Mouse (Mus musculus) kidney, postnatal 0 days (tissue): Measurements from ENCODE around the gene Rdh16f2. TPM values are rescaled to one million over a fixed set of nuclear protein-coding genes. Genes with fewer than 3 reads are reported as not detected.
"Not testable (repeated sequence)": the region's sequence is repeated elsewhere in the genome, so short reads cannot be mapped to it uniquely, and the experiment has no call there.

Experiments used
- ATAC-seq: fragments of 200-750 bp; cut with Nextera tagmentation; replicated peaks from 2 replicates; pipeline ENCODE4 v1.8.0; 2017; ENCODE audit warnings: low read depth, moderate number of reproducible peaks, moderate TSS enrichment, moderate library complexity; ENCODE audit not compliant: low FRiP score
- DNase-seq: peaks from one replicate; pipeline ENCODE4 v3.0.0-alpha.2; 2016; ENCODE audit warnings: low spot score
- H3K27ac ChIP-seq: fragments of 300-500 bp; sonication (generic); 2 replicates; pipeline ENCODE4 v1.5.1; 2014; ENCODE audit warnings: mild to moderate bottlenecking
- H3K27me3 ChIP-seq: fragments of 300-500 bp; sonication (generic); 2 replicates; pipeline ENCODE4 v1.6.1; 2014; ENCODE audit warnings: low read length, mixed read lengths; ENCODE audit not compliant: insufficient read depth
- H3K36me3 ChIP-seq: fragments of 300-500 bp; sonication (generic); 2 replicates; pipeline ENCODE4 v1.6.1; 2014; ENCODE audit warnings: low read length, mixed read lengths; ENCODE audit not compliant: insufficient read depth
- H3K4me1 ChIP-seq: fragments of 300-500 bp; sonication (generic); replicated peaks from 2 replicates; pipeline ENCODE4 v1.6.1; 2014; ENCODE audit warnings: antibody characterized with exemption, low read length, mixed read lengths; ENCODE audit not compliant: insufficient read depth
- H3K4me2 ChIP-seq: fragments of 300-500 bp; sonication (generic); 2 replicates; pipeline ENCODE4 v1.6.1; 2014; ENCODE audit warnings: mild to moderate bottlenecking, low read length, moderate library complexity, mixed read lengths
- H3K4me3 ChIP-seq: fragments of 300-500 bp; sonication (generic); replicated peaks from 2 replicates; pipeline ENCODE4 v1.5.1; 2014; ENCODE audit warnings: low read depth, low read length
- H3K9ac ChIP-seq: fragments of 300-500 bp; sonication (generic); 2 replicates; pipeline ENCODE4 v1.6.1; 2014; ENCODE audit warnings: low read depth, low read length
- H3K9me3 ChIP-seq: fragments of 300-500 bp; sonication (generic); replicated peaks from 2 replicates; pipeline ENCODE4 v1.6.1; 2016; ENCODE audit warnings: low read length, inconsistent platforms, mixed read lengths
- CTCF ChIP-seq: IDR thresholded peaks from 2 replicates; pipeline ENCODE4 v1.5.1; 2016; ENCODE audit warnings: antibody characterized with exemption, low read depth, mild to moderate bottlenecking, moderate library complexity
- WGBS: fragments of 180-500 bp; shearing (Covaris S2); extraction: QIAGEN DNeasy Blood & Tissue Kit; methylation state at CpG from one replicate; pipeline ENCODE4 v1.1.7; 2014; 5-methylcytosine and 5-hydroxymethylcytosine counted together
- polyA plus RNA-seq: library from polyadenylated mRNA; unstranded; fragments of >200 nt; fragmentation: Nextera tagmentation; extraction: Ambion mirVana; gene quantifications from 2 replicates; pipeline ENCODE4 v1.2.1, GENCODE M21; 2015

Rdh16f2 gene
- polyA plus RNA-seq, 1 experiment from 2014 or later = 2.3 TPM

GRCm38 (mm10) chr10:127886971-127887370 is 20.7 kb downstream of the Rdh16f2 start:
- TF ChIP-seq CTCF = no peak
- Histone ChIP-seq H3K27ac (no peak overlapping the region), H3K4me1 (no peaks in the 10 kb centered on the region), H3K4me2 (no peak overlapping the region), H3K9ac (no peak overlapping the region), H3K4me3 (no peak overlapping the region), H3K9me3 (no peaks in the 10 kb centered on the region), H3K27me3 (no peaks in the 10 kb centered on the region), H3K36me3 (no peaks in the 10 kb centered on the region)
- no peak for ATAC-seq
- DNase-seq = no peak
- WGBS = 67% methylated on average over 4 of the region's 4 CpGs

GRCm38 (mm10) chr10:127888605-127889004 is 22.3 kb downstream of the Rdh16f2 start, which contains the start of gene Rdh7:
TSS of gene Rdh7 (minus strand) at chr10:127888817.
- Histone ChIP-seq H3K27me3 (no peaks in the 10 kb centered on the region), H3K4me3 (no peak within 1 kb of the TSS), H3K4me1 (no peaks in the 10 kb centered on the region), H3K4me2 (no peak within 1 kb of the TSS), H3K27ac (no peak within 1 kb of the TSS), H3K9ac (no peak within 1 kb of the TSS), H3K9me3 (no peaks in the 10 kb centered on the region), H3K36me3 (no peaks in the 10 kb centered on the region)
- no peak for ATAC-seq
- TF ChIP-seq CTCF = no peak
- no peak for DNase-seq

- Histone ChIP-seq H3K4me1 (no peaks in the 10 kb centered on the region), H3K9me3 (no peaks in the 10 kb centered on the region), H3K36me3 (no peaks in the 10 kb centered on the region), H3K9ac (no peak overlapping the region), H3K27me3 (no peaks in the 10 kb centered on the region), H3K4me2 (no peak overlapping the region), H3K4me3 (no peak overlapping the region), H3K27ac (no peak overlapping the region)
- DNase-seq = no peak
- no peak for ATAC-seq
- no peak for TF ChIP-seq CTCF
- WGBS = 84% methylated on average over 1 of the region's 1 CpGs
Observed at GRCm38 (mm10) chr10:127891481-127891880, 25.2 kb downstream of the Rdh16f2 start.

- 0 out of 2 replicates have a peak overlapping the region, but pooled peaks have one; percentile 32 for H3K27ac ChIP-seq
- not testable (repeated sequence) for H3K4me2 ChIP-seq, H3K9me3 ChIP-seq, H3K4me3 ChIP-seq, H3K36me3 ChIP-seq, H3K9ac ChIP-seq, H3K4me1 ChIP-seq, H3K27me3 ChIP-seq
- 50% methylated on average over 5 of the region's 5 CpGs for WGBS
- peak; percentile 57 for DNase-seq
- peak; percentile 88 for ATAC-seq
Observed at GRCm38 (mm10) chr10:127893163-127894022, 27.1 kb downstream of the Rdh16f2 start.

- no peaks in the 10 kb centered on the region for H3K9me3 ChIP-seq
- H3K36me3 ChIP-seq = no peaks in the 10 kb centered on the region
- DNase-seq (no peak), ATAC-seq (no peak)
- no peak overlapping the region for H3K4me2 ChIP-seq
- no peaks in the 10 kb centered on the region for H3K27me3 ChIP-seq
- no peak overlapping the region for H3K9ac ChIP-seq
- 67% methylated on average over 5 of the region's 5 CpGs for WGBS
- H3K27ac ChIP-seq = no peak overlapping the region
- TF ChIP-seq CTCF = no peak
- no peaks in the 10 kb centered on the region for H3K4me1 ChIP-seq
- H3K4me3 ChIP-seq = no peak overlapping the region
Observed at GRCm38 (mm10) chr10:127896705-127897104, 30.4 kb downstream of the Rdh16f2 start.

- WGBS = 83% methylated on average over 3 of the region's 3 CpGs
- Histone ChIP-seq H3K9ac (no peak overlapping the region), H3K27me3 (no peaks in the 10 kb centered on the region), H3K36me3 (no peaks in the 10 kb centered on the region), H3K4me1 (no peaks in the 10 kb centered on the region), H3K9me3 (no peaks in the 10 kb centered on the region), H3K27ac (no peak overlapping the region), H3K4me3 (no peak overlapping the region), H3K4me2 (no peak overlapping the region)
- TF ChIP-seq CTCF = no peak
- ATAC-seq (no peak), DNase-seq (no peak)
Observed at GRCm38 (mm10) chr10:127897506-127897905, 31.2 kb downstream of the Rdh16f2 start.
